Mouse (Mus musculus) cerebellum, postnatal 25 days (tissue): ENCODE measurements around the gene Atp6v1g2.

ENCODE experiments used
- DNase-seq, 2 experiments: peaks; one replicate each; pipeline ENCODE4 v3.0.0; 2021; ENCODE audit warnings: mixed read lengths in 2 of 2

The Atp6v1g2 gene

GRCm38 (mm10) chr17:35255704-35256103 lies 22.2 kb downstream of the Atp6v1g2 start:
- DNase-seq = no peak

DNA sequence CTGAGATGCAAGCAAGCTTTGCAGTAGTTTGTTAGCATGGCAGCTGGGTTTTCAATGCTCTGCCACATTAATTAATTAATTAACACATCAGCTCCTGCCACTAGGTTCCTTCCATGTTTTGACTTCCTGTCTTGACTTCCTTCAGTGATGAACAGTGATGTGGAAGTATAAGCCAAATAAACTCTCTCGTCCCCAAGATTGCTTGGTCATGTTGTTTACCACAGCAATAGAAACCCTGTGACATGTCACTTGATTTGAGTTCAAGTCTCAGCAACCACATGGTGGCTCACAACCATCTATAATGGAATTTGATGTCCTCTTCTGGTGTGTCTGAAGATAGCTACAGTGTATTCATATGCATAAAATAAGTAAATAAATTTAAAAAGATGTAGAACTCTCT lies 23.9 kb downstream of the Atp6v1g2 start:
- no peak for DNase-seq

GRCm38 (mm10) chr17:35257824-35258491 lies 24.5 kb downstream of the Atp6v1g2 start:
- DNase-seq = peak; percentile 96 to 97

DNA sequence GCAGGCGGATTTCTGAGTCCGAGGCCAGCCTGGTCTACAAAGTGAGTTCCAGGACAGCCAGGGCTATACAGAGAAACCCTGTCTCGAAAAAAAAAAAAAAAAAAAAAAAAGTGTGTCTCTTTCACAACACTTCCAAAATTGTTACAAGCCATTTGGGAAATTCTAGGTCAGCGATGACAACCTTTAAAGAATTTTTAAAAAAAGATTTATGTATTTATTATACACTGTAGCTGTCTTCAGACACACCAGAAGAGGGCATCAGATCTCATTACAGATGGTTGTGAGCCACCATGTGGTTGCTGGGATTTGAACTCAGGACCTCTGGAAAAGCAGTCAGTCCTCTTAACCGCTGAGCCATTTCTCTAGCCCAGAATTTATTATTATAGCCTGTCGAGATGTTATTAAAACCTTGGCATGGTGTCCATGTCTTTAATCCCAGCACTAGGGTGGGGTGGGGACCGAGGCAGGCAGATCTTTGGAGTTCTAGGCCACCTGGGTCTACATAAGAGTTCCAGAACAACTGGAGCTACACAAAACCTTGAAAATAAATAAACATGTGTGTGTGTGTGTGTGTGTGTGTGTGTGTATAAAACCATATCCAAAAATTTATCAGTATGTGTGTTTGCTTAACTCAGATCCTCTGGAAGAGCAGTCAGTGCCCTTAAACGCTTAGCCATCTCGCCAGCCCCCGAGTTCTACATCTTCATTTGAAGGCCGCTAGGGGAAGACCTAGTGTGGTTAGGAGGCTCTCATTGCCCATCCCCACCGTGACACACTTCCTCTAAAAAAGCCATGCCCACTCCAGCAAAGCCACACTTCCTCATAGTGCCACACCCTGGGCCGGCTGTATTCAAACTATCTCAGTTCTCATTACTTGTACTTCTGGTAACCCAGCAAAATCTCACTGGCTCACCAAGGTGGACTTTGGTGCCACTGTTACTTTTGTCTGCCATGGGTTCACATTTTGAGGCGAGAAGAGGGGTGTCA lies 25.3 kb downstream of the Atp6v1g2 start:
- no peak for DNase-seq

- no peak for DNase-seq
These were observed 26.2 kb downstream of the Atp6v1g2 start for GRCm38 (mm10) chr17:35259621-35260020.

DNA sequence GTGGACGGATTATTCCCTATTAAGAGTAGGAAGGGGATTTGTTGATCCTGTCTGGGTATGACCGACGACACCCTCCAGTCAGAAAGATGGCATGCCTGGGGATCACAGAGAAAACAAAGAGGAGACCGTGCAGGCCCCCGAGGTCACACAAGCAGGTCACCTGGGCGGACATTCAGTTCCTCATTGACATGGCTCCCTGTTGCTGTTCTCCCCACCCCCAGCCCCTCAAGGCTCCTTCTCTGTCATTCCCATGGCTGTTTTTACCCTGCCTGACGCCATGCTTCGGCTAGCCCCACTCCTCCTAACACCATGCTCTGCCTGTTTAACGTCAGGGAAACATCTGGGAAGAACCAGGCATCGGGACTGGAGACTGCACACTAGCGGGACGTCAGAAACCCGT lies 28.2 kb downstream of the Atp6v1g2 start:
- no peak for DNase-seq

- DNase-seq = peak; percentile 97 to 99
These were observed 29.4 kb downstream of the Atp6v1g2 start, which contains the start of gene H2-D1 for GRCm38 (mm10) chr17:35262664-35263522. Gene H2-D1 (plus strand): TSS chr17:35262730.

DNA sequence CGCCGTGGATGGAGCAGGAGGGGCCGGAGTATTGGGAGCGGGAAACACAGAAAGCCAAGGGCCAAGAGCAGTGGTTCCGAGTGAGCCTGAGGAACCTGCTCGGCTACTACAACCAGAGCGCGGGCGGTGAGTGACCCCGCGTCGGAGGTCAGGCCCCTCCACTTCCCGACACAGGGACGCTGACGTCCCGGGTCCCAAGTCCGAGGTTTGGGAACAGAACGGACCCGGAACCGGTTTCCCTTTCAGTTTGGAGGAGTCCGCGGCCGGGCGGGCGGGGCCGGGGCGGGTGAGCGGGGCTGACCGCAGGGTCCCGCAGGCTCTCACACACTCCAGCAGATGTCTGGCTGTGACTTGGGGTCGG lies 30.0 kb downstream of the Atp6v1g2 start:
- no peak for DNase-seq

DNA sequence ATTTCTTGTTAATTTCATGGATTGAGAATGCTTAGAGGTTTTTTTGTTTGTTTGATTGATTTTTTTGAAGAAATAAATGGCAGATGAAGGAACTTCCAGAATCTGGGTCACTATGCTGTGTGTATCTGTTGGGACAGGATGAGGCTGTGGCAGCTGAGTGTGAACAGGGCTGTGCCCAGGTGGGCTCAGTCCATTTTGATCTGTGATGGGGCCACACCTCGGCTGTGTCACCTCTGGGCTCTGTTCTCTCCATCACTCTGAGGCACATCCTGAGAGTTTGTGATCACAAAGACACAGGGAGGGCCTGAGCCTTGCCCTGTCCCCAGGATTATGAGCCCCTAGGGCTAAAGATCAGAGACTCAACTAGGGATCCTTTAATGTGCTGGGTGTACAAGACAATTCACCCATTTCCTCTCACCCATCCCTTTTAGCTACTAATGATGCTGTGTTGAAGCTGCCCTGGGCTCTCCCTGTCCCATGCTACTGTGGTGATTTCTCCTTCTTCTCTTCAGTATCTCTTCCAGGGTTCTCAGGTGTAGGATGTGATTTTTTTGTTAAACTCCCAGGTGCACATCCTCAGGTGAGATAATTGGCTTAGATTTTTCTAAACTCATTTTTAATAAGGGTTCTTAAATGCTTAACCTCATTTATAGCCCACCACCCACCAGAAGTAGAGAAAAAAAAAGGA lies 34.1 kb downstream of the Atp6v1g2 start:
- no peak for DNase-seq

GRCm38 (mm10) chr17:35269653-35270347 lies 36.3 kb downstream of the Atp6v1g2 start:
- DNase-seq = no peak

DNA sequence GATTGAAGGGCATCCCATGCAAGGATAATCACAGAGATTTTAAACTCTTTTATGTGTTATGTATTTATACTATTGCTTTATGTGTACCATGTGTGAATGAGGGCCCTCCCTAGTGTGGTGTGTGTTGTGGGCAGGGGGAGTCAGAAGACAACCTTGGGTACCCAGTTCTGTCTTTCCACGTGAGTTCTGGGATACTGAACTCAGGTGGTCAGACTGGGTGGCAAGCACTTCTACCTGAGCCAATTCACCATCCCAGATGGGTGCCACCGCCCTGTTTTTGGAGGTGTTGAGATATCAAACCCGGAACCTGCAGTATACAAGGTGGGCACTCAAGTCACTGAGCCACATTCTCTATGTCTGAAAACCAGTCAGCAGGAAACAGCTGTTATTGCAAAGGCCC lies 38.8 kb downstream of the Atp6v1g2 start:
- DNase-seq = no peak

- peak; percentile 89 to 94 for DNase-seq
These were observed 41.3 kb downstream of the Atp6v1g2 start for GRCm38 (mm10) chr17:35274770-35275169.

DNA sequence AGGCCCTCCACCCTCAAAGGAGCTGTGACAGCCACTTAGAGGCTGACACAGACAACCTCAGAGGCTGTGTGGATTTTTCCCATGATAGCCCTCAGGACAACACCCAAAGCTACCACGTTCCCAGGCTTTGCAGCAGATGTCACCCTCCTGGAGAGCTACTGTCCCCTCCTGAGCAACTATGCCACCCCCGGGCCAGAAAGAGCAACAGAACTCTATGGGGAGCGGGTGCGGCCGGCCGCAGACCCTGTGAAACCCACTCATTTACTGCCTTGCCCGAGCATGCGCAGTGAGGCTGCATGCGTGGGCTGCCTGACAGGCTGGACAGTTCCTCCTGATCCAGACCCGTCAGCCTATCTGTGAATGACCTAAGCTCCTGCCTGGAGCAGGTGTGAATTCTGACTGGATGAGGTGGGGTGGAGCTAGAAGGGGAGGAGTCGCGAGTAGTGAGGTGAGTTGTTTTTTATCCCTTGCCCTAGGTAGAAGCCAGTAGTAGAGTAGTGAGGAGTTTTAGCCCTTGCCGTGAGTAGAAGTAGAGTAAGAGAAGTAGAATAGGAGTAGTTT lies 42.9 kb downstream of the Atp6v1g2 start:
- no peak for DNase-seq

DNA sequence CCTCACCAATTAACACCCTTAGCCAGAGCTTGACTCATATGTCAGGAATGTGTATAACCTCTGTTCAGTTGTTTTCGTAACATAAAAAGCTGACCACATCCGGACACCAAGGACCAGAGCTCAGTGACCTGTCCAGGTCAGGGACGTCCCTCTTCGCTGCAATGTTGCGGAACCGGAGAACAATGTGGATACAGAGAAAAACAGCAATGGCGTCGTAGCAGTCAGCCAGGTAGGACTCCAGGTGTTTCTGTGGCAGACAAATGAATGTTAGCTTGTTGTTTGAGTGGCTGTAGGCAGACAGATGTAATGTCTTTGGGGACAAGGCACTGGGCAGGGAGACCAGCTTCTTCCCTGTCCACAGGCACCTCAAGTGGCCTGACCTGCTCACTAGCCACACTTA lies 44.6 kb downstream of the Atp6v1g2 start:
- no peak for DNase-seq

DNA sequence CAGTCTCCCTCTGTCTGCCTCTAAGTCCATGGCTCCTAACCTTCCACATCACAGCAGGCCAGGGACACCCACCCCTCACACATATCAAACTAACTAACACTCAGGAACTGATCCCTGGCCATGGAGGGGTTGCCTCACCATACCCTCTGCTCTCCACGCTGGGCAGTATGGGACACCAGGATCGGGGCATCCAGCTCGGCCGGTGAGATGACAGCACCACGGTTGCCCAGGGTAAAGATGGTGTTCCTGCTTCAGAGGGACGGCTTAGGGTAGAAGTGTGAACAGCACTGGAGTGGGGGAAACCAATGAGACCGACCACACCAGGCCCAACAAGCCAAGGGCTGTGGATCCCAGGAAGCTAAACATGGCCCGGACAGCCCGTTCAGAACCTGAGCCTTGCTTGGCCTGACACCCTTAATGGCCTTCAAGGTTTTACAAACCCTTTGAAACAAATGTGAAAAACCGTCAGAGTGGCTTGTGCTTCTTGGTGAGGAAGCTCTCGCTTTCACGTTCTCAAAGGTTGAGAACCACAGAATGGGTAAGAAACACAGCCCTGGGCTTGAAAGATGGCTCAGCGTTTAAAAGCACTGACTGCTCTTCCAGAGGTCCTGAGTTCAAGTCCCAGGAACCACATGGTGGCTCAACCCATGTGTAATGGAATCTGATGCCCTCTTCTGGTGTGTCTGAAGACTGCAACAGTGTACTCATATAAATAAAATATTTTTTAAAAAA lies 45.7 kb downstream of the Atp6v1g2 start:
- DNase-seq = no peak

GRCm38 (mm10) chr17:35280276-35280675 lies 46.8 kb downstream of the Atp6v1g2 start:
- no peak for DNase-seq

- no peak for DNase-seq
These were observed 52.0 kb downstream of the Atp6v1g2 start for GRCm38 (mm10) chr17:35285431-35285830.
